Mouse (Mus musculus) liver, embryonic 15.5 days (tissue): ENCODE measurements around the gene Chrdl2. TPM values are rescaled to one million over a fixed set of nuclear protein-coding genes. Genes with fewer than 3 reads are reported as not detected.
"Not testable (repeated sequence)": the region's sequence is repeated elsewhere in the genome, so short reads cannot be mapped to it uniquely, and the experiment has no call there.

Experiments
- ATAC-seq: fragments of 200-750 bp; cut with Nextera tagmentation; 2 replicates; pipeline ENCODE4 v1.8.0; 2017; ENCODE audit warnings: moderate number of reproducible peaks, mild to moderate bottlenecking, moderate library complexity; ENCODE audit not compliant: insufficient read depth
- H3K27ac ChIP-seq: fragments of 300-500 bp; sonication (generic); replicated peaks from 2 replicates; pipeline ENCODE4 v1.5.1; 2015; ENCODE audit warnings: mild to moderate bottlenecking, inconsistent platforms
- H3K27me3 ChIP-seq: fragments of 300-500 bp; sonication (generic); 2 replicates; pipeline ENCODE4 v1.6.1; 2015; ENCODE audit warnings: mild to moderate bottlenecking, inconsistent platforms
- H3K36me3 ChIP-seq: fragments of 300-500 bp; sonication (generic); replicated peaks from 2 replicates; pipeline ENCODE4 v1.6.1; 2015; ENCODE audit warnings: moderate library complexity, mild to moderate bottlenecking, inconsistent platforms
- H3K4me1 ChIP-seq: fragments of 300-500 bp; sonication (generic); replicated peaks from 2 replicates; pipeline ENCODE4 v1.6.1; 2015; ENCODE audit warnings: inconsistent platforms
- H3K4me2 ChIP-seq: fragments of 300-500 bp; sonication (generic); 2 replicates; pipeline ENCODE4 v1.6.1; 2015; ENCODE audit warnings: moderate library complexity, mild to moderate bottlenecking, inconsistent platforms
- H3K4me3 ChIP-seq: fragments of 300-500 bp; sonication (generic); replicated peaks from 2 replicates; pipeline ENCODE4 v1.5.1; 2015; ENCODE audit warnings: mild to moderate bottlenecking, inconsistent platforms
- H3K9ac ChIP-seq: fragments of 300-500 bp; sonication (generic); 2 replicates; pipeline ENCODE4 v1.6.1; 2015; ENCODE audit warnings: moderate library complexity, mild to moderate bottlenecking, inconsistent platforms
- H3K9me3 ChIP-seq: fragments of 300-500 bp; sonication (generic); replicated peaks from 2 replicates; pipeline ENCODE4 v1.6.1; 2016; ENCODE audit warnings: inconsistent platforms
- WGBS: fragments of 180-500 bp; shearing (Covaris S2); methylation state at CpG from one replicate; pipeline ENCODE4 v1.1.7; 2015; ENCODE audit warnings: mixed read lengths; ENCODE audit not compliant: insufficient replicate concordance; 5-methylcytosine and 5-hydroxymethylcytosine counted together
- polyA plus RNA-seq: library from polyadenylated mRNA; unstranded; fragments of >200 nt; fragmentation: Nextera tagmentation; extraction: Ambion mirVana; gene quantifications from 2 replicates; pipeline ENCODE4 v1.2.1, GENCODE M21; 2015

The Chrdl2 gene
- not detected in 2 replicates for polyA plus RNA-seq

DNA sequence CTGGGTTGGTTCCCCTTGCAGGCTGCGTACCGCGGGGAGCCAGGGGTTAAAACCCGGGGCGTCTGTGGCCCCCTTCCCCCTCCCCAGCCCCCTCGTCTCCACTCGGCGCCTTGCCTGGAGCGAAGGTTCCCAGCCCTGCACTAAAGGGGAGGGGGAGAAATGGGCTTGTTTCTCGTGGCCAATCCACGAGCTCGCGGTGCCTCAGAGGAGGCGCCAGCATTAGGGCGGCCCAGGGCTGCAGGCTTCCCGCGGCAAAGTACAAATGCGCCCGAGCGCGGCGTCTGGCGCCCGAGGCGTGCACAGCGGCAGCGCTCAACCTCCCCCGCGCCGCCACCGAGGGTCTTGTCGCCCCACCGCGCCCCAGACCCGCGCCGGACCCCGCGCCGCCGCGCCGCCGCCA lies at the start of gene Chrdl2:
Gene Chrdl2 (plus strand): TSS at position 383 of the 400 bp plus-strand sequence.
- H3K36me3 ChIP-seq = no peaks in the 10 kb centered on the region
- H3K27ac ChIP-seq = no peak within 1 kb of the TSS
- under 1% methylated on average over 44 of the region's 44 CpGs for WGBS
- no peak within 1 kb of the TSS for H3K9ac ChIP-seq
- no peaks in the 10 kb centered on the region for H3K9me3 ChIP-seq
- no peak for ATAC-seq
- peaks cover 76% of the 10 kb centered on the region for H3K27me3 ChIP-seq
- peak within 1 kb of the TSS; percentile 32 for H3K4me3 ChIP-seq
- peak within 1 kb of the TSS; percentile 56 for H3K4me2 ChIP-seq
- H3K4me1 ChIP-seq = peaks cover 2% of the 10 kb centered on the region; the same call in 1 of the 2 replicates

DNA sequence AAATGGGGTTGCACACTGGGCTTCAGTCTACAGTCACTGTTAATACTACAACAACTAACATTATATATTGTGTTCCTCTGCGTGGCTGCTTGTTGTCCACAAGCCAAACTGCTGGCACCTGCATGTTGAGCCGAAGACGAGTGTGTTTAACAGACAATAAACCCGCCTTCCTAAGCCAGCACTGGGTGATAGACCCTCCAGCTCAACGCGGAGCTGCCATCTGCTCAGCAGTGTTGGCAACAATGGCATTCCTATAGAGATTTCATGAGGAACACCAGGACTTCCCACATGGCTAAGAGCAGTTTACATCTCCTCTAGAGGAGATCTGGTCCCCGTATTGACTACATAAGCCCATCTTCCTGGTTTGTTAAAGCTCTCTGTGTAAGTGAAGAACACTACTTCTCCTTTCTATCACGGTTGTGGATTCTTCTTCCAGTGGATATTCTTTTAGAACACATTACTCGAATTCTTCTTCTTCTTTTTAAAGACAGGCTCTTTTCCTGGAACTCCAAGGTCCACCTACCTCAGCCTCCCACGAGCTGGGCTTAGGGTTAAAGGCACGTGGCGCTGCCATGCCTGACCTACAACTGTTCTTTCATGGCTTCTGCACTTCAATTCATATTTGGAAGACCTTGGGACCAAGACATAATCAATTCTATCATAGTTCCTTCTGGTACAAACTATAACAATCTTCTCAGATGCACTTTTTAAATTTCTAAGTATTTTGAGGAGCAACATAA lies 48.6 kb upstream of the Chrdl2 start:
- no peak overlapping the region for H3K27ac ChIP-seq
- 54% methylated on average over 12 of the region's 12 CpGs for WGBS
- ATAC-seq = no peak

DNA sequence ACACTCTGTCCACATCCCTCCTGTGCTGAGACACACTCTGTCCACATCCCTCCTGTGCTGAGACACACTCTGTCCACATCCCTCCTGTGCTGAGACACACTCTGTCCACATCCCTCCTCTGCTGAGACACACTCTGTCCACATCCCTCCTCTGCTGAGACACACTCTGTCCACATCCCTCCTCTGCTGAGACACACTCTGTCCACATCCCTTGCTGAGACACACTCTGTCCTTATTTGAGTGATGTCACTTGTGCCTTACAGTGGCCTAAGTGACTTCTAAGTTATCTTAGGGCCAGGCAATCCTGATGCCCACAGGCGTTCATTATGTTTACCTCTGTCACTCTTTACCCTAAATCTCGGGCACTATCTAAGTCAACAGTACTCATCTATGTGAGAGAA lies 45.4 kb upstream of the Chrdl2 start:
- not testable (repeated sequence) for ATAC-seq, H3K27ac ChIP-seq
- 48% methylated on average over 2 of the region's 2 CpGs for WGBS

More for the DNA sequence above, 48.6 kb upstream of the Chrdl2 start:
- H3K9me3 ChIP-seq = no peaks in the 10 kb centered on the region
- H3K9ac ChIP-seq = no peak overlapping the region
- H3K4me2 ChIP-seq = no peak overlapping the region
- no peak overlapping the region for H3K4me3 ChIP-seq
- H3K36me3 ChIP-seq = peaks cover 13% of the 10 kb centered on the region
- peaks cover 15% of the 10 kb centered on the region for H3K4me1 ChIP-seq
- no peaks in the 10 kb centered on the region for H3K27me3 ChIP-seq

DNA sequence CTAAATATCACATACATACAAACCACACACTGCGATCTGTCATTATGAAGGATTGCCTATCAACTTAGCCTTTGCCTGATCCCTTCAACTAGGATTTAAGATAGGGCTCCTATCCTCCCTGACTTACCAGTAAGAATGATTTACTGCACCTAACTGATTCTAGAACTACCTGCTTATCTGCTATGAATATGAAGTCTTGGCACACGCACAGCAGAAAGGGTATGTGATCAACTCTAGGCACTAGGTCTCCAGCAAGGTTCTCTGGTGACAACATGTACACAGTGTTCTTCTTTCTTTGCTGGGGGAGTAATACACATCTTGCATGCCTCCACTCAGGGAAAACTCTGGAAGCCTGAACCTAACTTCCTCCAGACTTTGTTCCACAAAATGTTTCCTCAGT lies 44.5 kb upstream of the Chrdl2 start:
- Histone ChIP-seq H3K4me1 (peaks cover 47% of the 10 kb centered on the region), H3K36me3 (no peaks in the 10 kb centered on the region), H3K4me3 (no peak overlapping the region), H3K27ac (no peak overlapping the region), H3K27me3 (no peaks in the 10 kb centered on the region), H3K4me2 (no peak overlapping the region), H3K9ac (no peak overlapping the region), H3K9me3 (no peaks in the 10 kb centered on the region)
- WGBS = 35% methylated on average over 2 of the region's 2 CpGs
- no peak for ATAC-seq

More for the DNA sequence above, 45.4 kb upstream of the Chrdl2 start:
- not testable (repeated sequence) for H3K4me2 ChIP-seq, H3K36me3 ChIP-seq, H3K9me3 ChIP-seq, H3K9ac ChIP-seq, H3K27me3 ChIP-seq, H3K4me3 ChIP-seq
- H3K4me1 ChIP-seq = peaks cover 40% of the 10 kb centered on the region

DNA sequence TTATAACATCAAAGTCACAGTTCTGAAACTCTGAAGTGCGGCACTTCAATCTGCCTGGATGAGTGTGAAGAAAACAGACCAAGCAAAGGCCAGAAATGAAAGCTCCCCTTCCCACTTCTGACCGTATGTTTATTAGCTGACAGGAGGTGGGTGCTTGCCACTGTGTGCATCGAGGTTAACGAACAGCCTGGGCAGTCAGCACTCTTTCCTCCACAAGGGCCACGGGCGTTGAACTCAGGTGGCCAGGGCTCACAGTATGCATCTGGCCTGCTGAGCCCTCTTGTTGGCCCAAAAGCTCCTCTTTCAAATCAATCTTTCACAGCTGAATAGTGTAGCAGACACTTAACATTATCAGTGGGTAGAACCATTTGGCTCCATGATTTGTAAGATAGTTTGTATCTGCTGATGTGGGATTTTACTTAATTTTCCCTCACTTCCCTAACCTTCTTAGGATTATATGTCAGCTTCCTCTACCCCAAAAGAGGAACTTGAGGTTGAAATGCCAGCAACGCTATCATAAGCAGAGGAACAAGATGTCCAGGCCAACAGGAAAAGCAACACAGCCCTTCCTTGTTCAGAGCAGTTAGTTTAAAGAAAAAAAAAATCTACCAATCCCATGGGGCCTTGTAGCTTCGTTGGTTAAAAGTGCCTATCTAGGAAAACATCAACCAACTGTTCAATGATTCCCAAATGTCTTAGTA lies 43.3 kb upstream of the Chrdl2 start:
- H3K9me3 ChIP-seq = no peaks in the 10 kb centered on the region
- H3K36me3 ChIP-seq = no peaks in the 10 kb centered on the region
- no peaks in the 10 kb centered on the region for H3K27me3 ChIP-seq
- H3K27ac ChIP-seq = peak overlapping the region; percentile 56
- no peak overlapping the region for H3K9ac ChIP-seq
- 24% methylated on average over 8 of the region's 8 CpGs for WGBS
- H3K4me3 ChIP-seq = no peak overlapping the region
- H3K4me1 ChIP-seq = peaks cover 50% of the 10 kb centered on the region
- no peak for ATAC-seq
- no peak overlapping the region for H3K4me2 ChIP-seq

DNA sequence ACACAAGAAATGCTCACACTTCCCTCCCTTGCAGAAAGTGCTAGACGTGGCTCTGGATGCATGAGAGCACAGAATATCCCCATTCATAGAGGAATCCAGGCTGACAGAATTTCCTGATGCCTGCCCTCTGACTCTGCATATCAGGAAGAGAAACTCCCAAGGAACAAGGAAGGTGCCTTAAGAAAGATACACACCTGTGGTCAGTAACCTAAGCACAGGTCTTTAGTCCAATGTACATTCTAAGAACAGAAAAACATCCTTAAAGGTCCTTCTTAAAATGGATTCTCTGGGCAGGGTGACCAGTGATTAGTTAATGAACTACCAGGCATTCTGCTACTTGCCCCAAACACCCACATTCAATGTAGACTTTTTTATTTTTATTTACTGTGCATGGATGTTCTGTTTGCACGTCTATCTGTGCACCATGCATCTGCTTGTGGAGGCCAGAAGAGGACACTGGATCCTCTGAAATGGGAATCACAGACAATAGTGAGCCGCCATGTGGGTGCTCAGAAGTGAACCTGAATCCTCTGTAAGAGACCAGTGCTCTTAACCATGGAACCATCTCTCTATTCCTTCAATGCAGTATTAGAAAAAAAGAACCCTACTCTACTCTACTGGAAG lies 42.6 kb upstream of the Chrdl2 start:
- peak overlapping the region; percentile 56 for H3K27ac ChIP-seq
- no peaks in the 10 kb centered on the region for H3K9me3 ChIP-seq
- H3K9ac ChIP-seq = no peak overlapping the region
- ATAC-seq = no peak
- 48% methylated on average over 3 of the region's 3 CpGs for WGBS
- H3K4me3 ChIP-seq = no peak overlapping the region
- peaks cover 50% of the 10 kb centered on the region for H3K4me1 ChIP-seq
- no peaks in the 10 kb centered on the region for H3K27me3 ChIP-seq
- H3K4me2 ChIP-seq = no peak overlapping the region
- H3K36me3 ChIP-seq = no peaks in the 10 kb centered on the region

DNA sequence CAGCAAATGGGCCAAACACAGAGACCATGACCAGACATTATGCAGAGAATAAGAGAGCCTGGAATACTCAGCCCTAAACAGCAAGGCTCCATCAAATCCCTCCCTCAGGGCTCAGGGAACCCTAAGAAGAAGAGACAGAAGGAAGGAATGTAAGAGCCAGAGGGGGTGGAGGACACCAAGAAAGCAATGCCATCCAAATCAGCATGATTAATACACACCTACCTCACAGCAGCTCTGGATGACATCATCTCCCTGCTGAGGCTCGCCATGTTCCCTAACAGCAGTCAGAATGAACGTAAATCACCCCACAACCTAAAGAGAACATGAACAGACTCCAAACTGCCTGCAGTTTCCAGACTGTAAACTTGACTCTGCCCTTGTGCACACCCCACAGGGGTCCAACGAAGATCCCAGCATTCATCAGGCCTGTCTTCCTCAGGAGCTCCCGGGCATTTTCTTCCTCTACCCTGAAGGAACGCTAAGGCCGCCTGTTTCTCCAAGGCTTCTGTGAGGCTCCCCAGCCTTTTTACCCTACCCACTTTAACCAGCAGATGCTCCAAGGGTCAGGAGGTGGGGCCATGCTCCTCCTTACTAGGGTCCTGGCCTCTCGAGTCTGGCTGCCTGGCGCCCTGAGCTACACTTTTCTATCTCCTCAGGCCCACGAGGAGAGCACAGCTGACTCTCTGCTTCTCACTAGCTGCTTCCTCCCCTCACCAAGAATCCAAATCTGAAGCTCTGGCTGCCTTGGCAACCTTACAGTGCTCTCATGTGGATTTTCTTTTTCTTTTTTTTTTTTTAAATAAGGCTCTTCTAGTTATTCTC lies 40.7 kb upstream of the Chrdl2 start:
- Histone ChIP-seq H3K4me2 (no peak overlapping the region), H3K36me3 (no peaks in the 10 kb centered on the region), H3K9me3 (no peaks in the 10 kb centered on the region), H3K9ac (no peak overlapping the region), H3K27ac (peak overlapping the region; percentile 43; the same call in 1 of the 2 replicates), H3K4me1 (peaks cover 50% of the 10 kb centered on the region), H3K27me3 (no peaks in the 10 kb centered on the region), H3K4me3 (no peak overlapping the region)
- no peak for ATAC-seq
- WGBS = 51% methylated on average over 9 of the region's 9 CpGs

DNA sequence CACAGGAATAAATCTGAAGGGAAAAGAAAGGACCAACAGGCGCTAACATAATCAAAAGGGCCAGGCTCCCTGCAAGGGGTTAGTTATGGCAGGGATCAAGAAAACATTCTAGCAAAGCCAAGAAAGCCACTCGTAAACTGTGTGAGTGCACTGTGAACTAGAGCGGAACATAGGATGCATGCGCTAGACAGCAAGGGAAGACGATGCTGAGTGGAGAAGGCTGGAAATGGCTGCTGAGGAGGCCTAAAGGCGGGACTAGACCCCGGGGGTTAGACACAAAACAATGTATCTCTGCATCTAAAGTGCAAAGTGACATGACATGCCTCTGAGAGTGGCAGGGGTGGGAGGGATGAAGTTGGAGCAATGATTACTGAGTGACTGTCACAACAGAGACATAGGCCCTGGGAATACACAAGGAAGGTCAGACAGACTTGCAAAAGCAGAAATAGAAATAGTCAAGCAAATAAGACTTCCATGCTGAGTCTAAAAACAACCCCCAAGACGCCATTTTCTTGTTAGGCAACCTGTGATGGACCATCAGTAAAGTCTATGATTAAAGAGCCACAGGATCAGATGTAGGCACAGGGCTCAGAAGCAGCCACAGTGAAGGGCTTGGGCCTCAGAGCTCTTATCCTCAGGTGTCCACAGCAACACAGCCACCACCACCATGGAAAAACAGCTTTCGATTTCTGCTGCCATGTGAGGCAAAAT lies 39.8 kb upstream of the Chrdl2 start:
- ATAC-seq = no peak
- Histone ChIP-seq H3K27me3 (no peaks in the 10 kb centered on the region), H3K36me3 (no peaks in the 10 kb centered on the region), H3K27ac (no peak overlapping the region), H3K9ac (no peak overlapping the region), H3K4me3 (no peak overlapping the region), H3K4me1 (peaks cover 50% of the 10 kb centered on the region), H3K4me2 (no peak overlapping the region), H3K9me3 (no peaks in the 10 kb centered on the region)
- WGBS = 72% methylated on average over 9 of the region's 9 CpGs

DNA sequence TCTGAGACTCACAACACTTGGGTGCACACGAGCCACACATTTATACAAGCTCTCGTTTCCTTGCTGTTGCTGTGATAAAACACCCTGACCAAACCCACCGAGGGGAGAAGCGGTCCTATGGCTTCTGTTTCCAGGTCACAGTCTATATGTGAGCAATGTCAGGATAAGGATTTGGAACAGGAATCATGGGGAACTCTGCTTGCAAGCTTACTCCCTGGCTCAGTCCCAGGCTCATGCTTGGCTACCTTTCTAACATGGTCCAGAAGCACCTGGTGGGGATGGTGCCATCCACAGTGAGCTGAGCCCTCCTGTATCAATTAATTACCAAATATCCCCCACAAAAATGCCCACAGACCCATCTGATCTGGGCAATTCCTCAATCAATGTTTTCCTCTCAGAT lies 36.8 kb upstream of the Chrdl2 start:
- WGBS = 70% methylated on average over 4 of the region's 4 CpGs
- Histone ChIP-seq H3K4me2 (no peak overlapping the region), H3K9me3 (no peaks in the 10 kb centered on the region), H3K4me1 (peaks cover 41% of the 10 kb centered on the region), H3K4me3 (no peak overlapping the region), H3K27ac (no peak overlapping the region), H3K27me3 (no peaks in the 10 kb centered on the region), H3K9ac (no peak overlapping the region), H3K36me3 (no peaks in the 10 kb centered on the region)
- ATAC-seq = no peak

DNA sequence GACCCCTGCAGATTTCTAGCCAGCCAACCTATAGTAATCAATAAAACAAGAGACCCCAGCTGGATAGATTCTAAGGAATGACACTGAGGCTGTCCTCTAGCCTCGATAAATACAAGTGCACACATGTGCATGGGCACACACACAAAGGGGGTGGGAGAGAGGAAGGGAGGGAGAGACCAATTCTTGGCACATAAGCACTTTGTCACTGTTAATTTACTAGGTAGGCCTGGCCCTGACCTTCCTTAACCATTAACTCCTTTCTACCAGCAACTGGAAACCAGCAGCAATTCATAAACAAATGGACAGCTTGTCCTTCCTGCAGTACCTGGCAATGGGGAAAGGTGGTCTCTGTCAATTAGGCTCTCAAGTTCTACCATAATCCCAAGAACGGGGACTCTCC lies 34.0 kb upstream of the Chrdl2 start:
- Histone ChIP-seq H3K4me3 (no peak overlapping the region), H3K36me3 (no peaks in the 10 kb centered on the region), H3K9me3 (no peaks in the 10 kb centered on the region), H3K9ac (no peak overlapping the region), H3K27me3 (no peaks in the 10 kb centered on the region), H3K4me2 (no peak overlapping the region), H3K4me1 (peaks cover 38% of the 10 kb centered on the region), H3K27ac (no peak overlapping the region)
- 62% methylated on average over 2 of the region's 2 CpGs for WGBS
- peak; percentile 43; the same call in 1 of the 2 replicates for ATAC-seq
